Mouse (Mus musculus): ENCODE measurements around the gene Elobl.

DNA sequence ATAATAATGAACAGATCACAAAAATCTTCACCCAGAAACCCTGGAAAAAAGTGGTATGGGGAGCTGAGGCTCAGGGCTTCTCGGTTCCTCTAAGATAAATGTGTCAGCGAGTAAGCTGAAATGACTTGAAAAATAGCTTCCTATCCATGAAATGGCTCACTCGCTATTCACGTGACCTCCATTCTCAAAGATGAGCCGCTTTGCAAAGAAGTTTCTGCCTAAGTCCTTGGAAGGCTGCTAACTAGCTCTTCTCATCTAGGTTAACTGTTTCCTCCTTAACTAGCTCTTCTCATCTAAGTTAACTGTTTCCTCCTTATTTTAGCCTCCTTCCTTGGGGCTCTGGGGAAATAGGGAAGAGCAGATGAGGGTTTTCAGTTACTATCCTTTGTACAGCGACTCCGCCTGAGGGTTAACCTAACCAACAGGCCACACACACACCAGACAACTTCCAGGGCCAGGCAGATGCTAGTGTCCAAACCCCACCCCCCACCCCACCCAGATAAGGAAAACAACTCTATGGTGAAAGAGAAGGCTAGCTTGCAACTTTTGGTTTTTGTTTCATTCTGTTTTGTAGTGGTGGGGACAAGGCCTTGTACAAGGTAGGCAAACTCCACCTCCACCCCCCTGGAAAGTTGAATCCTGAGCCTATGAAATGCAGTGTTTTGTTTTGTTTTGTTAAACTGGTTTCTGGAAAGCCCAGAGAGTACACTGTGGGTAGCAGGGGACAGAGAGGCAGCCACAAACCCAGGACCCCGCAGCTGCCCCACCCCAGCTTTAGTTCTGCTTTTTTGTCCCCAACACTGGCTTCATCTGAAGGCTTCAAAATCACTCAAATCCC is 16.7 kb downstream of the Elobl start:
- TF ChIP-seq E2F4 (IDR thresholded peaks at IDR 0.05; ENCODE audit: insufficient read depth) = no peak
- no peak for TF ChIP-seq TCF3 (IDR thresholded peaks at IDR 0.05; ENCODE audit: insufficient read length, low read depth)
- no peak for TF ChIP-seq POLR2A (IDR thresholded peaks at IDR 0.05; ENCODE audit: insufficient read length, low read depth)
- TF ChIP-seq TCF12 (IDR thresholded peaks at IDR 0.05; ENCODE audit: insufficient read depth, poor library complexity, severe bottlenecking) = no peak
- TF ChIP-seq MYOD1 (IDR thresholded peaks at IDR 0.05; ENCODE audit: control insufficient read depth in 1 of 3, insufficient read length in 2 of 3, low read depth in 2 of 3) = no peak
- no peak for TF ChIP-seq USF1 (IDR thresholded peaks at IDR 0.05; ENCODE audit: low read depth)
- no peak for TF ChIP-seq CEBPB (IDR thresholded peaks at IDR 0.05; ENCODE audit: insufficient read depth, poor library complexity, severe bottlenecking)
- TF ChIP-seq MYOG (IDR thresholded peaks at IDR 0.05; ENCODE audit: control insufficient read depth in 1 of 3, insufficient read depth in 1 of 3, insufficient read length in 2 of 3, low read depth in 2 of 3) = no peak
- no peak for TF ChIP-seq MAX (IDR thresholded peaks at IDR 0.05; ENCODE audit: low read depth)
